Mouse (Mus musculus) left cerebral cortex, postnatal 25 days (tissue): ENCODE results near the gene Stag2. TPM values are rescaled to one million over a fixed set of nuclear protein-coding genes. Genes with fewer than 3 reads are reported as not detected.

ENCODE experiments used
- DNase-seq, 2 experiments: peaks; one replicate each; pipeline ENCODE4 v3.0.0; 2022; ENCODE audit warnings: low spot score in 2 of 2, mixed read lengths in 1 of 2
- intact Hi-C: fragments of 180-260 bp; cut with DNase I; formaldehyde crosslinking; loops from one replicate; pipeline ENCODE4 v1.15.1; 2025
- total RNA-seq, 2 experiments: library from RNA; stranded (reverse); gene quantifications; 2 replicates each; pipeline ENCODE4 v1.2.3; 2021

Gene Stag2
- total RNA-seq, 2 experiments from 2014 or later = 48.1 to 49.5 TPM

DNA sequence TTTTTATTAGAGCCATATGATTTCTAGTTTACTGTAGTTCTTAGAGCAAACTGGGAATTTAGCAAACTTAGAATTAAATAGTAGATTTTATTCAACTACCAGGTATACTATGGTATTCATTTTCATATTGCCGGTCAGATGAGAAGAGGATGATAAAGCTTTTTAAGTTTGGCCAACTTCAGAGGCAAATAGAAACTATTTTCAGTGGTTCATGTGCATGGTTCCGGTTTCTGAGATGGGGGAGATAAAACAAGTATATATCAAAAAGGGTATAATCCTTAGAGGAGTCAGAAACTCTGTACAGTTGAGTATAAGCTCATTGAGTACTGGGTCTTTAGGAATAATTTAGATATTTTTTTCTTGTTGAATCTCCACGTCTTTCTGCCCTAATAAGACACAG, 45.5 kb downstream of the Stag2 start:
- no peak for DNase-seq
- intact Hi-C loops = no loop called here

DNA sequence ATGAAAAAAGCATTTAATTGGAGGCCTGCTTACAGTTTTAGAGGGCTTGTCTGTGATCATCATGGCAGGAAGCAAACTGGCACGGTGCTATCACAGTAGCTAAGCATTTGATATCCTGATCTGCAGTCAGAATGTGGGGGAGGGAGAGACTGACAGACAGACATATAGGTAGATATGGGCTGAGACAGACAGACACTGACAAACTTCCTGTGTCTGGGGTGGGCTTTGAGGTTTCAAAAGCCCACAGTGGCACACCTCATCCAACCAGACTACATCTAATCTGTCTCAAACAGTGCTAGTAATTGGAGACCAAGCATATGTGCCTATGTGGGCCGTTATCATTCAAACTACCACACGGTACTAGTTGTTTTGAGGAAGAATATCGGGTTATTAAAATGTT, 53.4 kb downstream of the Stag2 start:
- DNase-seq = no peak
- intact Hi-C loops = no loop called here

DNA sequence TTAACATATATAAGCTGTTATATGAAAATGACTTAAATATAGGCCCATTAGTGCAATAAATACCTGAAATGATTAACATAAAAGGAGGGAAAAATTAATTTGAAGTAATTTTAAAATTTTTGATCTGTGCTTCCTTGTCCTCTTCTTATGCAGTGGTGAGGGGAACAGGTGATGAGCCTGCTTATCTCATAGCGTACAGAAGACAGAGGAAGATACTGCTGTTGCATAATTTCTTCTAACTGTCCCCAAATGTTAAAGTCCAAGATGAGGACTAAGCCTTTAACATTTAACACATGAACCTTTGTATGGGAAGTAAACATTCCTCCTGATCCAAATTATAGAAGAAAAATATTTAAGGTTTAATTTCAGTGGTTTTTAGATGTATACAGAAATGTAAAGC, 66.6 kb downstream of the Stag2 start:
- intact Hi-C loops = no loop called here
- no peak for DNase-seq

DNA sequence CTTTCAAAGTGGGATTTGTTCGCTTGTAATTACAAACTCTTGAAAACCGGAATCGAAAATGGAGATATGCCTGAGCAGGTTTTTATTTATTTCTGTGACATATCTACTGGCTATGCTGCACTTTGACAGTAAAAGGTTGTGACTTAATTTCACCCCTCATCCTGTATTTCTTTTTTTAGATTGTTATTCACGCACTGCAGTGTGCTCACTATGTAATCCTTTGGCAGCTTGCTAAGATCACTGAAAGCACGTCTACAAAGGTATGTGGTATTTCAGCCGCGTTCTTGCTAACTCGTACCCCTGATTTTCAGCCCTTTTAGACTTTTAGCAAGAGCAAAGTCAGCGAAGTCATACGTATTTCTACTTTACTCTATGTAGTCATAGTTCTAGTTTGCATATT, 101.2 kb downstream of the Stag2 start:
- intact Hi-C loops = no loop called here

DNA sequence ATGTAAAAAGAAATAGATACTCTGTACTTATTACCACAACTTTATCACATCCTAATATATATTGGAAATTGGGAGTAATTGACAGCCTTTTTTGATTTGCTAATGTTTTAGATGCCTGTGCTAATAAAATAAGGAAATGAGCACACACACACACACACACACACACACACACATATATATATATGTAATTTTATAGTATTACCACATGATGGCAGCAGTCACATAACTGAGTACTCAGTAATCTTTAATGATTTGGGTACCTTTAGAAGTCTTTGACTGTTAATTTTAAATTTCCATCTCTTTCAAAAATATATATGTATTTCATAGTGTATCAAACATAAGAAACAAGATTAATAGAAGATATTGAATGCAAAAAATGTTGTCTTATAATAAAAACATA, 123.6 kb downstream of the Stag2 start:
- no peak for DNase-seq
- intact Hi-C loops = no loop called here

More for the DNA sequence above, 101.2 kb downstream of the Stag2 start:
- no peak for DNase-seq

DNA sequence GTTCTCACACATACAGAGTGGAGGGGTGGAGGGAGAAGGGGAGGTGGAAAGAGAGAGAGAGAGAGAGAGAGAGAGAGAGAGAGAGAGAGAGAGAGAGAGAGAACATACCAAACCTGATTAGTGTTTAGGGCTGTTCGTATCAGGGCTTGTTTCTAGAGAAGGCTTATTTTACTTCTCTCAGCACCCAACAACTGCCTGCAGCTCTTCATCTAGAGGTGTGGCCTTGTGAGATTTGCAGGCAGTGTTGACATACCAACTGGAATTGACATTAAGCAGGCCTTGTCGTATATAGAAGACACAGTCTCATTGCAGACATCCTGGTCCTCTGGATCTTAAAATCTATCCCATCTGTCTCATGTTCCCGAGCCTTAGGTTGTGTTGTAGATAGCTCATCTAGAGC, 141.1 kb downstream of the Stag2 start:
- intact Hi-C loops = no loop called here
- no peak for DNase-seq

DNA sequence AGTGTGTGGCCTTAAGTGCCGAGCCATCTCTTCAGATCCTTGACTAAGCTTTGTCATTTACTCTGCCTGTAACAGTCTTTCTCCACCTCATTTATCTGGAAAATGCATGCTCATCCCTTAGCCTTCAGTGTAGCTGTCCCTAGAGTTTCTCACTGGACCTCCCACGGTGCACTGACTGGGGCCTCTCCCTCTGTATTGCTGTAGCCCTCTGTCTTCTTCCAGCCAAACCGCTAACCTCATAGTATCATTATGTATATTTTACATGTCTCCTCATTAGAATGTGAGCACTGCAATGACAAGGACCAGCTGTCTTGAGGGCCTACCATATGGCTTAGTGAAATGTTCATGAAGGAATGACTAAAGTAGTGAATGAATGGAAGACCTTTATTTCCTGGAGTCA, 166.1 kb downstream of the Stag2 start:
- intact Hi-C loops = no loop called here
- DNase-seq = no peak

DNA sequence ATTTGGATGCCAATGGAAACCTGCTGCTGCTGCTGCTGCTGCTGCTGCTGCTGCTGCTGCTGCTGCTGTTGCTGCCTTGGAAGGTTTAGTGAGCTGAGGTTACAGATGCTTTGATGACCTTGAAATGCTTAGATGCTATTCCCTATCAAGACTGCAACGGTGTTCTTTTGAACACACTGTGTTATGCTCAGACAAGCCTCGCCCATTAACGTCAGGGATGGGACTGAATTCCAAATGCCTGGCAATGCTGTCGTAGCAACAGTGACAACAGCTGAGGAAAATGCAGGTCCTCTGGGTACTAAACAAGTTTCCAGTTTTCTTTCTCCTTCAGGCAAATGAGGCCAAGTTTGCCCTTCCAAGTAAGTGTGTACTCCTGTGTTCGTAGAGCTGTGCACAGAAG, 171.3 kb downstream of the Stag2 start:
- intact Hi-C loops = no loop called here
- no peak for DNase-seq

DNA sequence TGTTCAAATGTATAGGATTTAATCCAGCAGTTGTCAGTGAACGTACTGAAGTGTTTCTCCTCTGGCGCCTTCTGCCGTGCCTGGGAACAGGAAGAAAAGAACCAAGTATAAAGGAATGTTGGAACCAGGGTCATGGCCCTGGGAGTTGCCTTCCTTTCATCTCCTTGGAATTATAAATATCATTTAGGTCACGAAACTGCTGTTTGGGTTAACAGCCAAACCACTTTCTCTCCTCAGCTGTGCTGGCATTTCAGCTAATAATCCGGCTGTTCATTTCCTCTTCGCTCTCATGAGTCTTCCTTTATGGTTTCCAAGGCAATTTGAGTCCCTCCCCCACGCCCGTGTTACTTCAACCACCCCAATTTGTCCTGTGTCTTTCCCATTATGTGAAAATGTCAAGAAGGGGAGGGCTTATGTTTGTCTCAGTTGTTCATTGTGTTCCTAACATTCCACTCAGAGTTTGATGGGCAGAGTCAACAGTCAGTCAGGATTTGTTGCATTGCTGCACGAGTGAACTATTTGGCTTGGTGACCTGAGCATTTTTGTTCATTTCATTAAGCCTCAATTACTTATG, 172.2 kb downstream of the Stag2 start:
- intact Hi-C loops = no loop called here
- DNase-seq = no peak

DNA sequence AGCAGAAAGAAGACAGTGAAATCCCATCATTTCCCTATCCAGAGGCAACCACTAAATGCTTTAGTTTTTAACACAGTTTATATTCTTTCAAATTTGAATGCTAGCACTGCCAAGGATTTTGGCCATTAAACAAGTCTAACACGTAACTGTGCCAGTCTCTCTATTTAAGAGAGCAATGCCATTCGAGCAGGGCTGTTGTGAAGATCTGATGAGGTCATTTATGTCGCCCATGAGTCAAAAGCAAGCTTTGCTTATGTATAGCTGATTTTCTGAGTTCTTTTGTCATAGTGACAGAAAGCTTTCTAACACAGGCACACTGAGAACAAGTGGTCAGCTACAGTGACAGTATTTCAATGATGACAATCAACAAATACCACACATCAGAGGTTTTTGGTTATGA, 175.7 kb downstream of the Stag2 start:
- intact Hi-C loops = no loop called here
- DNase-seq = no peak

Other genes with a start within 250 kb of the Stag2 start
- 10 to 100 TPM; 45.1 to 46.1 TPM for gene Thoc2, start 228.6 kb upstream of the Stag2 start, total RNA-seq
- gene Xiap, start 89.6 kb upstream of the Stag2 start, total RNA-seq = 10 to 100 TPM; 62.7 to 65.9 TPM